Mouse (Mus musculus): ENCODE measurements around the gene Csrnp3. TPM values are rescaled to one million over a fixed set of nuclear protein-coding genes. Genes with fewer than 3 reads are reported as not detected.

Csrnp3 gene
- total and polyA plus RNA-seq, 3 experiments = not detected

GRCm38 (mm10) chr2:65975383-65975782 lies 129.8 kb downstream of the Csrnp3 start:
- Histone ChIP-seq H3K79me2 (ENCODE audit: control insufficient read depth, insufficient read depth, low read length, poor library complexity) (no peaks in the 10 kb centered on the region), H3K9ac (ENCODE audit: control insufficient read depth, low read depth, low read length, poor library complexity, severe bottlenecking) (no peak overlapping the region), H3K9me3 (replicated peaks; ENCODE audit: insufficient read depth, low read length) (no peaks in the 10 kb centered on the region), H3K27me3 (ENCODE audit: control insufficient read depth in 1 of 2, insufficient read depth in 2 of 2, low read length in 2 of 2) (no peaks in the 10 kb centered on the region), H3K27ac (ENCODE audit: control insufficient read depth, low read depth, low read length) (no peak overlapping the region), H3K4me3 (ENCODE audit: control insufficient read depth in 1 of 2, insufficient read depth in 1 of 2, low read depth in 2 of 2, low read length in 2 of 2) (no peak overlapping the region), H3K36me3 (ENCODE audit: control insufficient read depth in 1 of 2, insufficient read depth in 2 of 2, low read length in 2 of 2) (no peaks in the 10 kb centered on the region), H3K4me1 (ENCODE audit: control insufficient read depth in 1 of 2, insufficient read depth in 2 of 2, low read length in 2 of 2) (no peaks in the 10 kb centered on the region)
- DNase-seq (ENCODE audit: low read depth, low spot score) = no peak
- TF ChIP-seq JUND (IDR thresholded peaks at IDR 0.05; ENCODE audit: low read depth, low read length) (no peak), BHLHE40 (IDR thresholded peaks at IDR 0.05; ENCODE audit: borderline replicate concordance, low read depth, low read length) (no peak), CHD2 (IDR thresholded peaks at IDR 0.05; ENCODE audit: low read length) (no peak), MYB (IDR thresholded peaks at IDR 0.05; ENCODE audit: low read depth, low read length) (no peak), SIN3A (IDR thresholded peaks at IDR 0.05; ENCODE audit: low read length) (no peak), TAL1 (IDR thresholded peaks at IDR 0.05; ENCODE audit: low read length) (no peak), POLR2AphosphoS2 (IDR thresholded peaks at IDR 0.05; ENCODE audit: low read length) (no peak), ZMIZ1 (IDR thresholded peaks at IDR 0.05; ENCODE audit: low read depth, low read length) (no peak), MAZ (IDR thresholded peaks at IDR 0.05; ENCODE audit: low read depth, low read length) (no peak), RCOR1 (IDR thresholded peaks at IDR 0.05; ENCODE audit: low read depth, low read length) (no peak), EP300 (IDR thresholded peaks at IDR 0.05; ENCODE audit: low read depth in 1 of 2, low read length in 2 of 2) (no peak), TBP (IDR thresholded peaks at IDR 0.05; ENCODE audit: low read depth, low read length) (no peak), ZKSCAN1 (IDR thresholded peaks at IDR 0.05; ENCODE audit: low read depth, low read length) (no peak), TCF12 (IDR thresholded peaks at IDR 0.05; ENCODE audit: low read depth, low read length) (no peak), RAD21 (IDR thresholded peaks at IDR 0.05; ENCODE audit: low read depth, low read length) (no peak), MAX (IDR thresholded peaks at IDR 0.05; ENCODE audit: low read length) (no peak), KAT2A (conservative IDR thresholded peaks at IDR 0.05; ENCODE audit: low read depth, low read length) (no peak), ZNF384 (IDR thresholded peaks at IDR 0.05; ENCODE audit: low read depth, low read length) (no peak)

- no peak overlapping the region for H3K9ac ChIP-seq (ENCODE audit: control insufficient read depth, low read depth, low read length, poor library complexity, severe bottlenecking)
- no peak overlapping the region for H3K27ac ChIP-seq (ENCODE audit: control insufficient read depth, low read depth, low read length)
- no peaks in the 10 kb centered on the region for H3K9me3 ChIP-seq (replicated peaks; ENCODE audit: insufficient read depth, low read length)
- TF ChIP-seq MEF2A (IDR thresholded peaks at IDR 0.05; ENCODE audit: extremely low read depth, insufficient replicate concordance, low read depth, low read length, poor library complexity, severe bottlenecking) (no peak), ELF1 (IDR thresholded peaks at IDR 0.05; ENCODE audit: low read depth, low read length) (no peak), E2F4 (IDR thresholded peaks at IDR 0.05; ENCODE audit: borderline replicate concordance, low read depth, low read length) (no peak), TCF12 (IDR thresholded peaks at IDR 0.05; ENCODE audit: low read depth, low read length) (no peak), RAD21 (IDR thresholded peaks at IDR 0.05; ENCODE audit: low read depth, low read length) (no peak), MAFK (IDR thresholded peaks at IDR 0.05; ENCODE audit: borderline replicate concordance, low read depth, low read length) (no peak), KAT2A (conservative IDR thresholded peaks at IDR 0.05; ENCODE audit: low read depth, low read length) (no peak), ZKSCAN1 (IDR thresholded peaks at IDR 0.05; ENCODE audit: low read depth, low read length) (no peak)
- H3K36me3 ChIP-seq (ENCODE audit: control insufficient read depth in 1 of 2, insufficient read depth in 2 of 2, low read length in 2 of 2) = no peaks in the 10 kb centered on the region
- H3K79me2 ChIP-seq (ENCODE audit: control insufficient read depth, insufficient read depth, low read length, poor library complexity) = no peaks in the 10 kb centered on the region
- DNase-seq (ENCODE audit: low read depth, low spot score) = no peak
- no peak overlapping the region for H3K4me3 ChIP-seq (ENCODE audit: control insufficient read depth in 1 of 2, insufficient read depth in 1 of 2, low read depth in 2 of 2, low read length in 2 of 2)
- no peaks in the 10 kb centered on the region for H3K4me1 ChIP-seq (ENCODE audit: control insufficient read depth in 1 of 2, insufficient read depth in 2 of 2, low read length in 2 of 2)
- H3K27me3 ChIP-seq (ENCODE audit: control insufficient read depth in 1 of 2, insufficient read depth in 2 of 2, low read length in 2 of 2) = no peaks in the 10 kb centered on the region
Measured at GRCm38 (mm10) chr2:65979338-65980053, 133.9 kb downstream of the Csrnp3 start.
